Mouse (Mus musculus) heart, embryonic 16.5 days (tissue): ENCODE data around the gene P4htm. TPM values are rescaled to one million over a fixed set of nuclear protein-coding genes. Genes with fewer than 3 reads are reported as not detected.
A peak's percentile ranks its signal among the peaks of the same experiment; 100 is the strongest.

ENCODE experiments used
- ATAC-seq: fragments of 200-750 bp; cut with Nextera tagmentation; replicated peaks from 2 replicates; pipeline ENCODE4 v1.8.0; 2017; ENCODE audit warnings: moderate number of reproducible peaks; ENCODE audit not compliant: insufficient read depth, low FRiP score; ENCODE audit errors: extremely low read depth
- H3K27ac ChIP-seq: fragments of 300-500 bp; sonication (generic); 2 replicates; pipeline ENCODE4 v1.5.1; 2014; ENCODE audit warnings: mild to moderate bottlenecking, low read length, control low read depth, moderate library complexity
- H3K27me3 ChIP-seq: fragments of 300-500 bp; sonication (generic); 2 replicates; pipeline ENCODE4 v1.6.1; 2014; ENCODE audit warnings: low read length, mixed read lengths; ENCODE audit not compliant: control insufficient read depth, insufficient read depth
- H3K36me3 ChIP-seq: fragments of 300-500 bp; sonication (generic); 2 replicates; pipeline ENCODE4 v1.6.1; 2014; ENCODE audit not compliant: control insufficient read depth, insufficient read depth
- H3K4me1 ChIP-seq: fragments of 300-500 bp; sonication (generic); 2 replicates; pipeline ENCODE4 v1.6.1; 2014; ENCODE audit warnings: low read length, mixed read lengths; ENCODE audit not compliant: control insufficient read depth, insufficient read depth
- H3K4me2 ChIP-seq: fragments of 300-500 bp; sonication (generic); 2 replicates; pipeline ENCODE4 v1.6.1; 2014; ENCODE audit warnings: low read depth, mild to moderate bottlenecking, control low read depth, low read length
- H3K4me3 ChIP-seq: fragments of 300-500 bp; sonication (generic); 2 replicates; pipeline ENCODE4 v1.5.1; 2014; ENCODE audit warnings: mild to moderate bottlenecking, control low read depth, low read length
- H3K9ac ChIP-seq: fragments of 300-500 bp; sonication (generic); 2 replicates; pipeline ENCODE4 v1.6.1; 2014; ENCODE audit warnings: low read length, control low read depth
- H3K9me3 ChIP-seq: fragments of 300-500 bp; sonication (generic); replicated peaks from 2 replicates; pipeline ENCODE4 v1.6.1; 2016; ENCODE audit warnings: low read length; ENCODE audit not compliant: control insufficient read depth
- WGBS: fragments of 180-500 bp; shearing (Covaris S2); extraction: QIAGEN DNeasy Blood & Tissue Kit; methylation state at CpG from one replicate; pipeline ENCODE4 v1.1.7; 2014; 5-methylcytosine and 5-hydroxymethylcytosine counted together
- polyA plus RNA-seq: library from polyadenylated mRNA; unstranded; fragments of >200 nt; fragmentation: Nextera tagmentation; extraction: Ambion mirVana; gene quantifications from 2 replicates; pipeline ENCODE4 v1.2.1, GENCODE M21; 2015

The P4htm gene
- 20.1 and 22.0 TPM in 2 replicates for polyA plus RNA-seq

- peak; percentile 77 for ATAC-seq
- H3K4me2 ChIP-seq, result peak within 1 kb of the TSS; percentile 86
- no peaks in the 10 kb centered on the region for H3K27me3 ChIP-seq
- 2% methylated on average over 69 of the region's 69 CpGs for WGBS
- peak within 1 kb of the TSS; percentile 89 for H3K9ac ChIP-seq
- peak within 1 kb of the TSS; percentile 88 for H3K4me3 ChIP-seq
- peaks cover 18% of the 10 kb centered on the region for H3K4me1 ChIP-seq
- 0 out of 2 replicates have a peak, but pooled peaks cover 3% of the 10 kb centered on the region for H3K36me3 ChIP-seq
- H3K27ac ChIP-seq, result peak within 1 kb of the TSS; percentile 79
- H3K9me3 ChIP-seq, result no peaks in the 10 kb centered on the region
These were observed at the start of gene P4htm for GRCm38 (mm10) chr9:108596998-108597764. TSS of gene P4htm (minus strand) at chr9:108597667.

DNA sequence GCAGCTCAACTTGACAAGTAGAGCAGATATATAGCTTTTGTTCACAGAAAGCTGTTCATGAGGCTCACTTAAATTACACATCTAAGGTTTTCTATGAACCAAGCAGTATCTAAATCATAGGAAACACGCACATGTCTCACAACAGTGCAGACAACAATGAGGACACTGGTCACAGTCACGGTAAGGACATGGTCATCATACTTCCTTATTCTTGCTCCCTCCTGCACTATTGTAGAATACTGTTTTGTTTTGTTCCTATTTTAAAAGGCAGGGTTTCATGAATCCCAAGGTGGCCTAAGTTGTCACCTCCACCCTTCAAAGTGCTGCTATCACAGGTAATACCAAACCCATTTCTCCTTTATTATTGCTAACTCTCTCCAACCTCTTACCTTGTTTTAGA, 42.4 kb upstream of the P4htm start:
- Histone ChIP-seq H3K9ac (no peak overlapping the region), H3K4me2 (no peak overlapping the region), H3K36me3 (peaks cover 8% of the 10 kb centered on the region; the same call in 1 of the 2 replicates), H3K27me3 (no peaks in the 10 kb centered on the region), H3K9me3 (no peaks in the 10 kb centered on the region), H3K4me3 (no peak overlapping the region), H3K4me1 (no peaks in the 10 kb centered on the region), H3K27ac (no peak overlapping the region)
- 83% methylated on average over 2 of the region's 2 CpGs for WGBS
- ATAC-seq, result no peak

GRCm38 (mm10) chr9:108635415-108635814, 37.9 kb upstream of the P4htm start:
- WGBS, result 78% methylated on average over 2 of the region's 2 CpGs
- no peak for ATAC-seq
- H3K4me2 ChIP-seq, result no peak overlapping the region
- H3K27me3 ChIP-seq, result no peaks in the 10 kb centered on the region
- H3K4me3 ChIP-seq, result no peak overlapping the region
- no peak overlapping the region for H3K27ac ChIP-seq
- no peaks in the 10 kb centered on the region for H3K9me3 ChIP-seq
- H3K9ac ChIP-seq, result no peak overlapping the region
- H3K36me3 ChIP-seq, result no peaks in the 10 kb centered on the region
- H3K4me1 ChIP-seq, result peaks cover 5% of the 10 kb centered on the region; the same call in 1 of the 2 replicates

- no peak overlapping the region for H3K9ac ChIP-seq
- H3K4me2 ChIP-seq, result no peak overlapping the region
- no peaks in the 10 kb centered on the region for H3K9me3 ChIP-seq
- H3K36me3 ChIP-seq, result no peaks in the 10 kb centered on the region
- no peak overlapping the region for H3K4me3 ChIP-seq
- H3K27ac ChIP-seq, result no peak overlapping the region
- 69% methylated on average over 2 of the region's 2 CpGs for WGBS
- H3K27me3 ChIP-seq, result no peaks in the 10 kb centered on the region
- peaks cover 5% of the 10 kb centered on the region; the same call in 1 of the 2 replicates for H3K4me1 ChIP-seq
- ATAC-seq, result no peak
These were observed 36.4 kb upstream of the P4htm start for GRCm38 (mm10) chr9:108633846-108634245.

DNA sequence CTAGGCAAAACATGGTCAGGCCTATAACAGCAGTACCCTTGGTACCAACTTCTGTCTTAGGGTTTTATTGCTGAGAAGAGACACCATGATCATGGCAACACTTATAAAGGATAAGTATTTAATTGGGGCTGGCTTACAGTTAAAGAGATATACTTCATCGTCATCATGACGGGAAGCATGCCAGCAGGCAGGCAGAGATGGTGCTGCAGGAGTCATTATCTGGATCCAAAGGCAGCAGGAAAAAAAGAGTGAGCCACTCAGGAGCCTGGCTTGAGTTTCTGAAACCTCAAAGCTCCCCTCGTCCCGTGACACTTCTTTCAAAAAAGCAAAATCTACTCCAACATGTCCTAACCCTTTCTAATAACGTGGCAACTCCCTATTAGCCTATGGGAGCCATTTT, 34.9 kb upstream of the P4htm start:
- no peak overlapping the region for H3K4me2 ChIP-seq
- 62% methylated on average over 5 of the region's 5 CpGs for WGBS
- no peaks in the 10 kb centered on the region for H3K9me3 ChIP-seq
- no peak overlapping the region for H3K4me3 ChIP-seq
- no peaks in the 10 kb centered on the region for H3K27me3 ChIP-seq
- no peak overlapping the region for H3K27ac ChIP-seq
- H3K9ac ChIP-seq, result no peak overlapping the region
- peaks cover 6% of the 10 kb centered on the region for H3K4me1 ChIP-seq
- ATAC-seq, result no peak
- H3K36me3 ChIP-seq, result no peaks in the 10 kb centered on the region

GRCm38 (mm10) chr9:108631631-108632256, 34.3 kb upstream of the P4htm start:
- Histone ChIP-seq H3K36me3 (no peaks in the 10 kb centered on the region), H3K27me3 (no peaks in the 10 kb centered on the region), H3K4me2 (no peak overlapping the region), H3K4me3 (no peak overlapping the region), H3K4me1 (peaks cover 9% of the 10 kb centered on the region), H3K9me3 (no peaks in the 10 kb centered on the region), H3K9ac (no peak overlapping the region), H3K27ac (no peak overlapping the region)
- 58% methylated on average over 5 of the region's 5 CpGs for WGBS
- ATAC-seq, result no peak

DNA sequence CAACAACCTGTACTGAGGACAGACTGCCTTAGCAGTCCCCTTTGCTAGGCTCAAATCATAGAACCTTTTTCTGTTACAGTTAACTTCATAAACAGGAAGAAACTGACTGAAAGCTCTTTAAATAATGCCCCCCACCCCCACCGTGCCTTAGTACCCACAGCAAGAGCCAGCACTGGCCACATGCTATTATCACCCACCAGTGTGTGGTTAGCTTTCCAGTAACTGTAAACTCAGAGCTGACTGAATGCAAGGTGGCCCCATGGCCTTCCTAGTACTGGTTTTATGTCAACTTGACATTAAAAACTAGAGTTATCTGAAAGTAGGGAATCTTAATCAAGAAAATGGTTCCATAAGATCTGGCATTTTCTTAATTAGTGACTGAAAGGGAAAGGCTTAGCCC, 33.2 kb upstream of the P4htm start:
- ATAC-seq, result no peak
- Histone ChIP-seq H3K27me3 (no peaks in the 10 kb centered on the region), H3K9ac (no peak overlapping the region), H3K4me1 (peaks cover 9% of the 10 kb centered on the region), H3K36me3 (no peaks in the 10 kb centered on the region), H3K4me3 (no peak overlapping the region), H3K9me3 (no peaks in the 10 kb centered on the region), H3K27ac (no peak overlapping the region), H3K4me2 (no peak overlapping the region)
- WGBS, result 61% methylated on average over 1 of the region's 1 CpGs

DNA sequence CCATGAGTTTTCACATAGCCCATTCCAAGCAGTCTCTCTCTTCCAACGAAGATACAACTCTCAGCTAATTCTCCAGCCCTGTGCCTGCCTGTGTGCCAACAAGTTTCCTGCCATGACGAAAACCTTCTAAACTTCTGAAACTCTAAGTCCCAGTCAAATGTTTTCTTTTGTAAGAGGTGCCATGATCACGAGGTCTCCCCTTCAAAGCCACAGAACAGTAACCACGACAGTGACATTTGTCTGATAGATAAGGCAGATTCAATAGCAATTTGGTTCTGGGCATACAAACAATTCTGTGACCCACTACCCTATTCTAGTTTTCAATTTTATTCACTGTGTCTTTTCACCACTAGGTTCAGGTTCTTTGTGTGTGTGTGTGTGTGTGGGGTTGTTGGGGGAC, 30.7 kb upstream of the P4htm start:
- no peaks in the 10 kb centered on the region for H3K9me3 ChIP-seq
- no peak for ATAC-seq
- 0 out of 2 replicates have a peak overlapping the region, but pooled peaks have one; percentile 11 for H3K27ac ChIP-seq
- H3K9ac ChIP-seq, result no peak overlapping the region
- peaks cover 9% of the 10 kb centered on the region for H3K4me1 ChIP-seq
- WGBS, result 52% methylated on average over 4 of the region's 4 CpGs
- H3K27me3 ChIP-seq, result no peaks in the 10 kb centered on the region
- no peak overlapping the region for H3K4me2 ChIP-seq
- no peak overlapping the region for H3K4me3 ChIP-seq
- H3K36me3 ChIP-seq, result no peaks in the 10 kb centered on the region

- H3K36me3 ChIP-seq, result peaks cover 2% of the 10 kb centered on the region; the same call in 1 of the 2 replicates
- H3K4me3 ChIP-seq, result no peak overlapping the region
- peak overlapping the region; percentile 90 for H3K27ac ChIP-seq
- H3K9me3 ChIP-seq, result no peaks in the 10 kb centered on the region
- H3K4me2 ChIP-seq, result no peak overlapping the region
- no peak overlapping the region for H3K9ac ChIP-seq
- H3K27me3 ChIP-seq, result no peaks in the 10 kb centered on the region
- WGBS, result 23% methylated on average over 2 of the region's 2 CpGs
- H3K4me1 ChIP-seq, result peaks cover 3% of the 10 kb centered on the region; the same call in 1 of the 2 replicates
- ATAC-seq, result peak; percentile 98
These were observed 29.0 kb upstream of the P4htm start for GRCm38 (mm10) chr9:108626498-108626897.
